Mouse (Mus musculus): Measurements from ENCODE around the gene Zfp326. TPM values are rescaled to one million over a fixed set of nuclear protein-coding genes. Genes with fewer than 3 reads are reported as not detected.
A peak's percentile ranks its signal among the peaks of the same experiment; 100 is the strongest.

The Zfp326 gene
- 10 to 100 TPM in 1 of 2 experiments, 1 to 10 TPM in 1; 8.4 to 10.6 TPM for total RNA-seq (2021)
- long read RNA-seq, experiment 1, partial matches to known transcripts: 0 of 1 reads
- long read RNA-seq, experiment 1, other reads (novel, unspliced or antisense): 0 of 1 reads
- long read RNA-seq, experiment 2: 0 reads

DNA sequence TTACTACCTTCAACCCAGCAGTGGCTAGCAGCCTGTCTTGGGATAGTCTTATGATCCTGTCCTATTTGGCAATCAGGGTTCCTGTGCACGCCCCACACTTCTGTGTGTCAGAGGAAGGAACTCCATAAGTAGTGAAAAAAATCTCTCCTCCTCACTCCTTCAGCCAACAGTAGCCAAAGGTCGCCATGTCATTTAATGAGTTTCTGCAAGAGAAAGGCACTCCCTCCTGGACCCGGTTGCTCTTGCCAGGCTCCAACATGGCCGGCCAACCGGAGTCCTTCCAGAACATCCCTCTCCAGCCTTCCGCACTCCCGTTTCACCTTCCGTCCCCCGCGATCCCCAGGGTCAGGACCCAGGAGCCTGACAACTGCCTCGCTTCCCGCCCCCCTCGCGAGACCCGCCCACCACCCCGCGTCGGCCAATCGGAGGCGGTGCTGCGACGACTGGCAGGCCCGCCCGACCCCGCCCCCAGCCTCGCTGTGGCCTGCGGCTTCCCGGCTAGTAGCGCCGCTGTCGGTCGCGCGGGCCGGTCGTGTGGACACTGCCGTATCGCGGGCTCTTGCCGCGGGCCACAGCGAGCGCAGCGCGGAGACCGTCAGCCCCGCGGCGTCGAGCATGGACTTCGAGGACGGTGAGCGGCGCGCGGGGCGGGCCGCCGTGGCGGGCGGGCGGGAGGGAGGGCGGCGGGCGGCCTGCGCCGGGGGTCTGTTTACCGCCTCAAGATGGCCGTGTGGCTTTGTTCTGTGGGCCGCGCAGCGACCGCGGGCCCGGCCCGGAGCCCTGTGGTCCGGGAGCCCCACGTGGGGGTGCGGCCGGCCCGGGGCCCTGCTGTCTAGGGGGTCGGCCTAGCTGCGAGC lies at the start of gene Zfp326:
Zfp326 (plus strand) TSS at position 498 of the 857 bp plus-strand sequence.
- peak; percentile 94 for DNase-seq
- intact Hi-C loops (cut with DNase I; ENCODE audit: low total_unique reads): no loop called here

DNA sequence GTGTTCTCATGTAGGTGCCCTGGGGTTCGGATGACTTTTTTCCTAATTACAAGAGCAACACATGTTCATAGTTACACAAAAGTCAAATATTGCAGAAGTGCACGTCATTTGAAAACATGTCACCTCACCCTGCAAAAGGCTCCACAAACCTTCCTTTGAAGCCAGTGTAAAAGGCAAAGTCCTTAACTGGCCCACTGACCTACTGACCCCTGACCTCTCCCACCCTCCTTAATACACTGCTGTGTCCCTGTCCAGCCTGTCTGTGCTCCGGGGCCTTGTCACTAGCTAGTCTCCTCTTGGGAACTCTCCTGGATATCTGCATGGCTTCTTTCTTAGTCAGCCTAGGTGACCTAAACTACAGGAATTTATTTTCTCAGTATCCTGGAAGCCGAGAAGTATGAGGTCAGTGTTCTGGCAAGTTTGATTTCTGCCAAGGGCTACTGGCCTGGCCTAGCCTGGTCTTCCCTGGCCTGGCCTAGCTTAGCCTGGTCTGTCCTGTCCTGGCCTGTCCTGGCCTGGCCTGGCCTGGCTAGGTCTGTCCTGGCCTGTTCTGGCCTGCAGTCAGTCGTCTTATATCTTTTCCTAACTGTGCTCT lies 49.4 kb upstream of the Zfp326 start:
- DNase-seq: no peak
- intact Hi-C loops (cut with DNase I; ENCODE audit: low total_unique reads): no loop called here

DNA sequence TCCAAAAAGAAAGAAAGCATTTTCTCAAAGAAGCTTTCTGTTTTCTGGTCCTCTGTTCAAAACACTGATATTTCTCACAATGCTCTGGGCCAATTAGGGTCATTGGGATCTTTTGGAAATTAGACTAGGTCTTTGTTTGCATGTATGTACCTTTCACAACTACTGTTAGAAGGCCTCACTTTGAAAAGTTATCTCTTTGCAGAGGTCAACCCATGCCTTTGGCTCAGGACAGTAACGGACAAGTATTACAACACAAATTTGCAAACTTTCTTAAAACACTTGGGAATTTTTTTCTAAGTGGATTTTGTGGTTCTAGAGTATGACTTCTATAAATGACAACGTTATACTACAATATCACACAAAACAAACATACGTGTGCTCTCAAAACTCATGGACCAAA lies 48.3 kb upstream of the Zfp326 start:
- intact Hi-C loops (cut with DNase I; ENCODE audit: low total_unique reads): no loop called here
- DNase-seq: no peak

DNA sequence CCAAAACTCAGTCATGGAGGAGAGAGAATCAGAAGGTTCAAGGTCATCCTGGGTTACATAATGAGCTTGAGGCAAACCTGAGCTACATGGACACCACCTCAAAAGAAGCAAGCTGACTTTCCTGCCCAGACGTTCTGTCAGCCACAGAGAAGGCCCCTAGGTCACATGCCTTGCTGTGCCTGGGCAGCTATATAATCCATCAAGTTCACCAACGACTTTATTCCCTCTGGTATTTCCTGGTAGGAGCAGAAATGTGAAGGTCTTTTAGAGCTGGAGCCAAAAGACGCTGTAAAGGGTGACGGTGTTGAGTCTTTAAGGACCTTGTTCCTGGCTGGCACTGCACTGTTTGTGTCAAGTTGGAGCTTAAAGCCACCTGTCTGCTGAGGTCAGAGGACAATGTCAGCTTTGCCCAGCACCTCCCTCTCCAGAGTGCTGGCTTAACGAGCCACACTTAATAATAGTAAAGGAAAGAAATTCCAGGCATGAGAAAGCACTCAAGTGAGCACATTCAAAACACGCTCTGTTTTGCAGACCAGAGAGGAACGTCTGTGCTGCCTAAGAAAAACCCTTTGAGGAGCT lies 47.3 kb upstream of the Zfp326 start:
- intact Hi-C loops (cut with DNase I; ENCODE audit: low total_unique reads): no loop called here
- no peak for DNase-seq

DNA sequence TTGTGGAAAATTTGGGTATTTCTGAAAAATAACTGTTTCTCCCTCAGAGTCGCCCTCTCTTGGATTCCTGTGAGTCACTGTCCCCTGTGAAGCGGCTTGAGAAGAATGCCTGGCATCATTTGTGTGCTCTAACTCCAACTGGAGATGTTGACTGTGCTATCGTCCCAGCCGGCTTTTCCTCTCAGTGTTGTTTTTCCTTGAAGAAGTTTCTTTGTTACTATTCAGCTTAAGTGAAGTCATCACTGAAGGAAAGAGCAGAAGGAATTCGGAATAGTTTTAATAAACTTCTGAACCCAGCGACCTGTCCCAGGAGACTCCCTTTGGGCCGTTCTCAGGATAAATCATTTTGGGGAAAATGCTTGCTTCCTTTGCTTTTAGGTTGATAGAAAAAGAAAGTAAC lies 44.2 kb upstream of the Zfp326 start:
- DNase-seq: peak; percentile 54
- intact Hi-C loops (cut with DNase I; ENCODE audit: low total_unique reads): no loop called here

DNA sequence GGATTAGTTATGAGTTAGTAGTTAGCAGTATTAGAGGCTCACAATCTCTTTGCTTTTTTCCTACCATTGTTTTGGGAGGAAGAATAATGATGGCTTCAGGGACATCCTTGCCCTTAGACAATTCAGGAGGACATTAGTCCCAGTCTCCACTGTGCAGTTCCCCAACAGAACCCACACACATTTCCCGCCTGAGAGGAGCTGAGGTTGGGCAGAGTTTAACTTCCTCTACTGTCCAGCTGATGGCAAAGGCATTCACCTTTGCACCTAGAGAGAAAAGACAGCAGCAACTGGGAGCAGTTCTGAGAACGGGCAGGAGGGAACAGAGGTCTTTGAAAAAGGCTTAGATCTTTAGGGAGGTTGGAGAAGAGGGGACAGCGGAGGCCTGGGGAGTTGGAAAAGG lies 42.4 kb upstream of the Zfp326 start:
- intact Hi-C loops (cut with DNase I; ENCODE audit: low total_unique reads): no loop called here
- no peak for DNase-seq

DNA sequence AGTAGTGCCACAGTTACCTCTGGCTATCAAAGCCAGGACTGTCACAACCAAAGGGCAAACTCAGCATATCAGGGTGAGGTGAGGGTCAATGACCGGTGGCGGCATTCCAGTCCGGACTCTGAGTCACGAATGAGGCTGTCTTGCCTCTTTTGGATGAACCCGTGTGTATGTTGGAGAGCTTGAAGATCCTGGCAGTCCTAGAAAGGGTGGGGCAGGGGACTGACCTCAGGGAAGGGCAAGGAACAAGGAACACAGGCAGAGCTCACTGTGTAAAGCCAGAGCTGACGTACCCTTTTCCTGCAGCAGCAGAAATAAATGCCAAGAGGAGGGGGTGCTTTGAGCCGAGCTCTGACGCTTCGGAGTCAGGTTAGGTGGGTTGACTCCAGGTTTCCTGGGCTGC lies 40.4 kb upstream of the Zfp326 start:
- DNase-seq: peak; percentile 66
- intact Hi-C loops (cut with DNase I; ENCODE audit: low total_unique reads): no loop called here

DNA sequence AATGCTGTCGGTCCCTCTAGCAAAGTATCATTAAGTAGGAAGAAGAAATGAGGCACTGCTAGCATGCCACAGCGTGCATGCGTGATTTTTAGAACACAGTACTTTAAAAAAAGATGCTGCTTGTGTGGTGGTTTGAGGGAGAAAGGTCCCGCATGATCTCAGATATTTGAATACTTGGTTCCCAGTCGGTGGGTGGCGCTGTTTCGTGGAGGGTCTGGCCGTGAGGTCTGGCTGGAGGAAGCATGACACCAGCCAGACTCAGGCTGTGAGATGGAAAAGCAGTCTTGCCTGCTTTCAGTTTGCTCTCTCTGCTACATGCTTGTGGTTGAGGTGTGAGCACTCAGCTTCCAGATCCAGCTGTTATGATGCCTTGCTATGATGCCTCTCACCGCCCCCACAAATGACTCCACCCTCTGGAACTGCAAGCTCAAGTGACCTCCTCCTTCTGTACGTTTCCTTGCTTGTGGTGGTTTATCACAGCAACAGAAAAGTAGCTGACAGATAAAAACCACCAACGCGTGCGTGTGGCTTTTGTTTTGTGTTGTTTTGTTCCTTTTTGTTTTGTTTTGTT lies 36.5 kb upstream of the Zfp326 start:
- intact Hi-C loops (cut with DNase I; ENCODE audit: low total_unique reads): no loop called here

DNA sequence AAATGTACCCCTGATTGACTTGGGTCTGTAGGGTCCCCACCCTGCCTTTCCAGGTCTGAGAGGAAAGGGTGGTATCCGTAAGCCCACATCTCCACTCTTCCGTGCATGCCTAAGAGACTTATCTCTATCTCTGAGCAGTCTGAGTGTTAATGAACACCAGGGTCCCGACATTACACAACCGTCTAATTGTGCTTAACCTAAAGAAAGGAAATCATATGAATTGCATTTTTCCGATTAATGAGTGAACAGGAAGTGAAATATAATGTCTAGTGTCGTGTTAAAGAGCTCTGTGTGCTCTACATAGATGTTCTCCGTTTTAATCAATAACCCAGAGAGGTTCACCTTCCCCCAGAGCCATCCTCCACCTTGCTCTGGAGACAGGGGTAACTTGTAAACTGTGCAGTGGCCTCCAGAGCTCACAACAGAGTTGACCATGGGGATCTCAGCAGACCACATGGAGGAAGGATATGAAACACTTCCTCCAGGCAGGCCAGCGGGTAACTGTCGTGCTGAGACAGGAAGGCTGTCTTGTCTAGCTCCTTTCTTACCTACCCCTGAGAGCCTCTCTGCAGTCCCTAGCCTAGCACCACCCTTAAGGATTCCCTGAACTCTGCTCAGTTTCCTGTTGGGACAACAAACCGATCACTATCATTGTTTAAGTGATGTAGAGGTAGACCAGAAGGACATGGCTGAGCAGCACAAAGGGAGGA lies 32.2 kb upstream of the Zfp326 start:
- intact Hi-C loops (cut with DNase I; ENCODE audit: low total_unique reads): no loop called here
- DNase-seq: no peak

More for the DNA sequence above, 36.5 kb upstream of the Zfp326 start:
- DNase-seq: no peak

DNA sequence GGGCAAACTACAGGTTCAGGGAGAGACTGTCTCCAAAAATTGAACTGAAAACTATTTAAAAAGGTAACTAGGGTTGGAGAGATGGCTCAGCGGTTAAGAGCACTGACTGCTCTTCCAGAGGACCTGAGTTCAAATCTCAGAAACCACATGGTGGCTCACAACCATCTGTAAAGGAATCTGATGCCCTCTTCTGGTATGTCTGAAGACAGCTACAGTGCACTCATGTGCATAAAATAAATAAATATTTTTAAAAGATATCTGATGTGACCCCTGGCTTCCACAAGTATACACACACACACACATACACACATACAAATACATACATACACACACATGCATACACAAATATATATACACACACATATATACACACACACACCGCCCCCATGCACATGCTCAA lies 31.3 kb upstream of the Zfp326 start:
- intact Hi-C loops (cut with DNase I; ENCODE audit: low total_unique reads): no loop called here
- no peak for DNase-seq

DNA sequence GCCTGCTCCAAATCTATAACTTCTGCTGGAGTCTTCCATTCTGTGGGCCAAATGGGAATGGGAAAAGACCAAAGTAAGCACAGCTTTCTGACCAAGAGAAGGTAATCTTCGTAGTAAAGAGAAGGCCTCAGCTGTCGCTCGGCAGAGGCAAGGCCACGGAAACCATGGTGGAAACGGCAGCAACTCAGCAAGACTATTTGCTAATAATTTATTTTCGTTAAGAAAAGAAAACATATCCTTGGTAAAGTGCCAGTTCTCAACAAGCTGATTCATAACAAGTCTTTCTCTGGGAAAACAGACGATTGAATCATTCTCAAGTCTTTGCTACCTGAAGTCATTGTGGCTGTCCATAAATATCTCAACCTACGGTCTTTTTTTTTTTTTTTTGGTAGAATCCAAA lies 28.6 kb upstream of the Zfp326 start:
- DNase-seq: no peak
- intact Hi-C loops (cut with DNase I; ENCODE audit: low total_unique reads): no loop called here

DNA sequence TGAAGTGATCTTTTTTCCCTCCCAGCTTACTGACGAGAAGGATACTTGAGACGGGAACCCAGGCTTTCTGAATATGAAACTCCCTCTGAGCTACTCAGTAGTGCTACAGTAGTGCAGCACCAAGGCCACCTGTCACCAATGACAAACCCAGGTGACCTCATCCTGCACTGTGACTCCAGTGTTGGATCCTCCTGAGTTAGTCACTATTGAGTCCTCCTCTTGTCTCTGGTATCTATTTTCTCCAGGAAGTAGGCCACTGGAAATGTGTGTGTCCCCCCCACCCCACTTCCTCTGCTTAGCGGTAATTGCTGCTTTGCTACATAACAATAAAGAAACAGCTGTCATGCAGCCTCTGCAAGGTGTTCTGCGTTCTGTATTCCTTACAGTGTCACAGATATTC lies 27.1 kb upstream of the Zfp326 start:
- intact Hi-C loops (cut with DNase I; ENCODE audit: low total_unique reads): no loop called here
- no peak for DNase-seq

DNA sequence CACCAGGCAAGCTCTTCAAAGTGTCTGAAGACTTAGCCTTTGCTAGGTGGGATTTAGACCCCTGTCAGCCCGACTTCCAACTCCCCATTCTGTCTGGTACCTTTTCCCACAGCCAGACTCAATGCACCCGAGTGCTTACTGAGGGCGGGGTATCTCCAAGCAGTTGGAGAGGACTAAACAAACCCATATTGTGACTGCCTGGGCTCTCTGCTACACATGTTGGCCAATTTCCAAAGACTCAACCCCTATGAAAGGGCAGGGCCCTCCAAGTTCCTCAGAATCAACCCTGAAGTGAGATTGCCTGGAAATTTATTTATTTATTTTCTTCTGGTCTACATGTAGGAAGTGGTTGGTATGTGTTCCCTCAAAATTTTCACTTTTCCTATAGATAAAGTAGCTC lies 26.7 kb upstream of the Zfp326 start:
- DNase-seq: no peak
- intact Hi-C loops (cut with DNase I; ENCODE audit: low total_unique reads): no loop called here

DNA sequence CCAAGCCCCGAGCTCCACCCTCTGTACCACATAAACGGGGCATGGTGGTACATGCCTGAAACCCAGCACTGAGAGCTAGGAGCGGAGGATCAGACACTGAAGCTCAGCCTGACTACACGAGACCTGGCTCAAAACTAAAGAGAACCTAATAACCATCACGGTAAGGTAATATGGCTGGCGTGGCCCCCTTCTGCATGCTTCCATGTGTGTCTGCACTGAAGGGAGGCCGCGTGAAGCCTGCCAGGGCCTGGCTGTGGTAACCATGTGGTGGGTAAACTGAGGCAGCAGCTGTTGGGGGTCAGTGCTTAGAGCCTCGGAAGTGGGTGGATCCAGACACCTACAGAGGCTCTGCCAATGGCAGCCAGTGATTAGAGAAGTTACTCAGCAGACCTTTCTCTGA lies 23.1 kb upstream of the Zfp326 start:
- intact Hi-C loops (cut with DNase I; ENCODE audit: low total_unique reads): no loop called here
- no peak for DNase-seq

DNA sequence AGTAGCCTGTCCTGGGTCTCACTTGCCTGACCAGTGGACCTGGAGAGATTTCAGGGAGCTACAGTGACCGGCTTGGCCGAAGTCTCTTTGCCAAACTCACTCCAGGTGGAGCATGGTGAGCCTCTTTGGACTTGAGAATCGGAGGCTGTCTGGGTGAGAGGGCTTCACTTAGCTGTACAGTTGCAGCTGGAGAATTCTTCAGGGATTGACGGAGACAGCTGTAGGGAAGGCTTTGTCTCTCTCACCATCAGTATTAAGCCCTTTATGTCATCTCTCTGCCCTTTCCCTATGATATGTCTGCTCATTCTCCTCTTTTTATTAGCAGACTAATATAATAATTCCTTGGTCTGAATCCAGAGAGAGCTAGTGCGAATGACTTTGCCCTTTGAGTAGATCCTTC lies 18.9 kb upstream of the Zfp326 start:
- no peak for DNase-seq
- intact Hi-C loops (cut with DNase I; ENCODE audit: low total_unique reads): no loop called here

DNA sequence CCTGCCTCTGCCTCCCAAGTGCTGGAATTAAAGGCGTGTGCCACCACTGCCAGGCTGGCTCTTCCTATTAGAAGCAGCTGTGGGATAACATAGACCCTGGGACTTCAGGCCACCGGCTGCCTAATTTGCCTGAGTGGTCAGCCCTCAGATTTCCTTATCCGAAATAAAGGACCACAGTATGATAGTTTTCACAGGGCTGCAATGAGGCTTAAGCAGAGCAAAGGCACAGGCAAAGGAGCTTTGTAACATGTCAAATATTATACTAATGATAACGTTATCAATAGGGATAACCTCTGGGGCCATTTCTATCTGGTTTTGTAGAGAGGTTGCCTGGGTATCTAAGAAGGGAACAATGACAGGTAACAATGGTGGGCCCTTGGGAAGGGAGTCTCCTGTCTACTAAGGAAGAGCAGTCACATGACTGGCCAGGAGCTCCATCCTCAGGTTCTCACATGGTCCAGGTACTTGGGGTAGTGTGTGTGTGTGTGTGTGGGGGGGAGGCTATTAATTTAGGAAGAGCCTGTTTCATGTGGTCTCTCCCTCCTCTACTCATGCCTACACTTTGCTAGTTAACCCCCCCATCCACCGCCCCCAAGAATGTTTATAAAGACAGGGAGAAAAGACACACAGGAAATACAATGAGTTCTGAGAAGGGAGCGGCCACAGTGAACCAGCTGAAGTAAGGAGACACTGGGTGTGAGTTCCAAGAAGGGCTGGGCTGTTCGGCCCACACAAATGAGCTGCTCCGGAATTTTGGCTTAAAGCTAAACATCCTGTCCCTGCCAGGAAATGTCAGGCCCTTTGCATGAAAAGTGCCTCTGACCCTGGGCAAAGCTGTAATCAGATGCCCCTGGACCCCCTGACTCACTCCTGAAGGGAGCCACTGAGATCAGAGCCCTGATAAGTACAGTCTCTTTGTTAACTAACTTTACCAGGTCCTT lies 17.3 kb upstream of the Zfp326 start:
- peak; percentile 27 for DNase-seq
- intact Hi-C loops (cut with DNase I; ENCODE audit: low total_unique reads): no loop called here

DNA sequence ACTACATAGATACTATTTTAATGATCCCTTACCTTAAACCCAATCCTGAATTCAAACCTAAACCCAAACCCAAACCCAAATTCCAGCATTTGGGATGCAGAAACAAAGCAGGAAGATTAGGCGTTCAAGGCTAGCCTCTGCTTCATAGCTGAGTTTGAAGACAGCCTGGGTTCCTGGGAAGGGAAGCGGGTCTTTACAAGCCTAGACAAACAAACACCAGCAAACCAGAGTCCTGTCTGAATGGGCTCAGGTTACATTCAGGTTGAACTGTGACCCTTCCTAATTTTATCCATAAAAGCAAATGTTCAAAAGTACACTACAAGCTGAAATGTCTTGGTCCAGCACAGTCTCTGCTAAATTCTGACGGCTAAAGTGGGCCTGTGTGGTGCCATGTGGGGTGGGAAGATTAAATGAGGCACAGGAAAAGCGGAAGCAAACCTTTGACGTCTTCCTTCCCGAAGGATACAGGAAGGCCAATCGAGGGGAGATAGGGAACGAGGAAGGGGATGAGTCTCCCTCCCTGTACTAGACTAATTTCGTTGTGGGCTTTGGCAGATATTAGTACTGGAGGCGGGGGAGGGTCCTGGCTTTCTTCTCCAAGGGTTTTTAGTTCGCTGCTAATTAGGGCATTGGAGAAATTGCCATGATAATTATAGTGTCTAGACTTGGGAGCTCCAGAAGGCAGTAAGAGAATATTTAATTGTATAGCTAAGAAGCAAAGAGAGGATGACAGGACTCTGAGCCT lies 16.5 kb upstream of the Zfp326 start:
- intact Hi-C loops (cut with DNase I; ENCODE audit: low total_unique reads): no loop called here
- no peak for DNase-seq

DNA sequence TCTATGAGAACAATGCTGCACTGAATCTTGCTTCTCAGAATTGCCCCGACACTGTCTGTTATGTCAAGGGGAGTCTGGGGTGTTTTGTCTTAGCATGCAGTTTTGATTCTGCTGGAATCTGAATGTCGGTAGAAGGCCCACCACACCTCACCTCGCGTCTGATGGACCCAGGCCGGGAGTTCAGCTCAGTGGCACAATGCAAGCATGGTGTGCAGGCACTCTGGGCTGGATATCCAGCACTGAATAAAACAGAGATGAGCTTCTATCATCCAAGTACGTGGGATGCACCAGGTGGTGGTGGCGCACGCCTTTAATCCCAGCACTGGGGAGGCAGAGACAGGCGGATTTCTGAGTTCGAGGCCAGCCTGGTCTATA lies 15.9 kb upstream of the Zfp326 start:
- DNase-seq: no peak
- intact Hi-C loops (cut with DNase I; ENCODE audit: low total_unique reads): no loop called here
